Mouse (Mus musculus) heart, adult 2 months (tissue): Measurements from ENCODE around the gene Cacna1d.

ENCODE experiments used
- CTCF ChIP-seq: fragments of 200-600 bp; IDR thresholded peaks from 2 replicates; pipeline ENCODE4 v1.8.1; 2022; ENCODE audit warnings: antibody characterized with exemption, mild to moderate bottlenecking, moderate library complexity
- POLR2A ChIP-seq: fragments of 200-500 bp; IDR thresholded peaks from 2 replicates; pipeline ENCODE4 v1.6.1; 2011; ENCODE audit warnings: mild to moderate bottlenecking, low read depth, low read length, control low read depth; ENCODE audit not compliant: insufficient read depth

GRCm38 (mm10) chr14:30341825-30342590 lies 149.2 kb downstream of the Cacna1d start:
- TF ChIP-seq POLR2A, result no peak
- TF ChIP-seq CTCF, result no peak
